Mouse (Mus musculus) left cerebral cortex, adult 2 months (tissue): ENCODE measurements at regions not wholly inside any gene's neighbourhood (a gene's known extent, or its start where the extent isn't known, plus 50 kb on each side); places are given as distances from the start of the nearest gene placed in this dataset.

ENCODE experiments used
- DNase-seq, 2 experiments: peaks; one replicate each; pipeline ENCODE4 v3.0.0; 2021 to 2022; ENCODE audit warnings: low spot score in 2 of 2, mixed read lengths in 1 of 2; ENCODE audit errors: extremely low spot score in 1 of 2
- H3K27ac ChIP-seq: fragments of 200-600 bp; 2 replicates; pipeline ENCODE4 v1.8.1; 2022
- H3K4me3 ChIP-seq: fragments of 200-600 bp; 2 replicates; pipeline ENCODE4 v1.8.1; 2022
- CTCF ChIP-seq: fragments of 200-600 bp; IDR thresholded peaks from 2 replicates; pipeline ENCODE4 v1.8.1; 2022; ENCODE audit warnings: antibody characterized with exemption, mild to moderate bottlenecking, moderate library complexity
- intact Hi-C: fragments of 180-260 bp; cut with DNase I; formaldehyde crosslinking; loops from one replicate; pipeline ENCODE4 v1.15.1; 2025

- no peak for TF ChIP-seq CTCF
- no peak overlapping the region for H3K4me3 ChIP-seq
- no peak for DNase-seq
- intact Hi-C loops: no loop called here
- no peak overlapping the region for H3K27ac ChIP-seq
Measured at GRCm38 (mm10) chr4:153567329-153567973, 84.8 kb upstream of the Ajap1 start.

- no peak for DNase-seq
- H3K4me3 ChIP-seq: no peak overlapping the region
- intact Hi-C loops: no loop called here
- no peak overlapping the region for H3K27ac ChIP-seq
- no peak for TF ChIP-seq CTCF
Measured at GRCm38 (mm10) chr4:153573180-153573769, 90.7 kb upstream of the Ajap1 start.

- TF ChIP-seq CTCF: no peak
- Histone ChIP-seq H3K27ac (no peak overlapping the region), H3K4me3 (no peak overlapping the region)
- intact Hi-C loops: no loop called here
- DNase-seq: no peak
Measured at GRCm38 (mm10) chr4:153593291-153593690, 110.7 kb upstream of the Ajap1 start.

- TF ChIP-seq CTCF: no peak
- Histone ChIP-seq H3K4me3 (no peak overlapping the region), H3K27ac (no peak overlapping the region)
- DNase-seq: peak; percentile 23 to 42
- intact Hi-C loops: no loop called here
Measured at GRCm38 (mm10) chr4:153599794-153600370, 117.3 kb upstream of the Ajap1 start.

GRCm38 (mm10) chr4:153602496-153602895 is 119.9 kb upstream of the Ajap1 start:
- intact Hi-C loops: no loop called here
- Histone ChIP-seq H3K4me3 (no peak overlapping the region), H3K27ac (no peak overlapping the region)
- TF ChIP-seq CTCF: no peak
- DNase-seq: no peak

- intact Hi-C loops: no loop called here
- no peak for TF ChIP-seq CTCF
- DNase-seq: no peak
- H3K27ac ChIP-seq: no peak overlapping the region
- no peak overlapping the region for H3K4me3 ChIP-seq
Measured at GRCm38 (mm10) chr4:153603056-153603840, 120.6 kb upstream of the Ajap1 start.

- DNase-seq: no peak
- H3K27ac ChIP-seq: no peak overlapping the region
- TF ChIP-seq CTCF: no peak
- H3K4me3 ChIP-seq: no peak overlapping the region
- intact Hi-C loops: no loop called here
Measured at GRCm38 (mm10) chr4:153603936-153604335, 121.3 kb upstream of the Ajap1 start.

GRCm38 (mm10) chr4:153604695-153605485 is 122.3 kb upstream of the Ajap1 start:
- no peak overlapping the region for H3K4me3 ChIP-seq
- DNase-seq: no peak
- H3K27ac ChIP-seq: no peak overlapping the region
- TF ChIP-seq CTCF: no peak
- intact Hi-C loops: no loop called here

- intact Hi-C loops: no loop called here
- Histone ChIP-seq H3K4me3 (no peak overlapping the region), H3K27ac (no peak overlapping the region)
- DNase-seq: no peak
- TF ChIP-seq CTCF: no peak
Measured at GRCm38 (mm10) chr4:153616058-153616457, 133.4 kb upstream of the Ajap1 start.

GRCm38 (mm10) chr4:153616938-153617337 is 134.3 kb upstream of the Ajap1 start:
- TF ChIP-seq CTCF: no peak
- Histone ChIP-seq H3K4me3 (no peak overlapping the region), H3K27ac (no peak overlapping the region)
- no peak for DNase-seq
- intact Hi-C loops: no loop called here

GRCm38 (mm10) chr4:153620871-153621270 is 138.3 kb upstream of the Ajap1 start:
- no peak for DNase-seq
- no peak for TF ChIP-seq CTCF
- no peak overlapping the region for H3K27ac ChIP-seq
- H3K4me3 ChIP-seq: no peak overlapping the region
- intact Hi-C loops: no loop called here
